Mouse (Mus musculus): ENCODE data around the gene Cyp2b10. TPM values are rescaled to one million over a fixed set of nuclear protein-coding genes. Genes with fewer than 3 reads are reported as not detected.
"Not testable (repeated sequence)": the region's sequence is repeated elsewhere in the genome, so short reads cannot be mapped to it uniquely, and the experiment has no call there.

The Cyp2b10 gene
- polyA plus RNA-seq, 1 experiment from 2014 or later, result not detected

DNA sequence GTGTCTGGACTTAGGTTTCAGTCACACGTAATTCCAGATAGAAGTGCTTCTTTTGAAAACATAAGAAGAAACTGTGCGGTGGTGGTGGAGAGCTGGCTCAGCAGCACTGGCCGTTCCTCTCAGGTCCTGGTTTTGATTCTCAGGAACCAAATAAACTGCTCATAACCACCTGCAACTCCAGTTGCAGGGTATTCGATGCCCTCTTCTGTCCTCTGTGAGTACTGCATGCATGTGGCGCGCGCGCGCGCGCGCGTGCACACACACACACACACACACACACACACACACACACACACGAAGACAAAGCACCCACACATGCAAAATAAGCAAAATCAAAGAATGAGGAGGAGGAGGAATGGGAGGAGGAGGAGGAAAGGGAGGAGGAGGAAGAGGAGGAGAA is 5.7 kb downstream of the Cyp2b10 start:
- H3K27ac ChIP-seq (ENCODE audit: low read depth, low read length), result no peak overlapping the region
- no peaks in the 10 kb centered on the region for H3K27me3 ChIP-seq (ENCODE audit: control insufficient read depth, insufficient read depth, low read length)
- no peak overlapping the region for H3K4me3 ChIP-seq (ENCODE audit: low read depth, low read length)
- no peaks in the 10 kb centered on the region for H3K36me3 ChIP-seq (ENCODE audit: control insufficient read depth, insufficient read depth, low read length)
- H3K4me1 ChIP-seq (ENCODE audit: control insufficient read depth, insufficient read depth, low read length), result no peaks in the 10 kb centered on the region
- no peaks in the 10 kb centered on the region for H3K9me3 ChIP-seq (ENCODE audit: control insufficient read depth, low read length)
- H3K4me2 ChIP-seq, result no peak overlapping the region
- no peak for ATAC-seq (ENCODE audit: low FRiP score)
- no peak overlapping the region for H3K9ac ChIP-seq (ENCODE audit: low read length)
- 41% methylated on average over 14 of the region's 14 CpGs for WGBS
- DNase-seq (ENCODE audit: low spot score, missing footprints), result no peak

DNA sequence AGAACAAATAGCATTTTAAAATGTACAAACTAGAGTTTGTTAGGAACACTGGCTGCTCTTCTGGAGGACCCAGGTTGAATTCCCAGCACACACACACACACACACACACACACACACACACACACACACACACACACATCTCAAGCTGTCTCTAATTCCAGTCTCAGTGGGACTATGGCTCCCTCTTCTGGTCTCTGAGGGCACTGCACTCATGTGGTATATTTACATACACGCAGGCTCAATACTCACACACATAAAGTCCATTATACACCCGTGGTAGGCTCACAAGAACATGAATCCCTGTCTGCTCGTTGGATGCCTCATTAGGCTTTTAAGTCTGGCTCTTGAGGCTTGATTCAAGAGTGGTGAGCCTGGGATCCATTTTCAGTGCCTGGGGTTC is 6.6 kb downstream of the Cyp2b10 start:
- 38% methylated on average over 3 of the region's 3 CpGs for WGBS
- no peak overlapping the region for H3K4me3 ChIP-seq (ENCODE audit: low read depth, low read length)
- no peak for ATAC-seq (ENCODE audit: low FRiP score)

DNA sequence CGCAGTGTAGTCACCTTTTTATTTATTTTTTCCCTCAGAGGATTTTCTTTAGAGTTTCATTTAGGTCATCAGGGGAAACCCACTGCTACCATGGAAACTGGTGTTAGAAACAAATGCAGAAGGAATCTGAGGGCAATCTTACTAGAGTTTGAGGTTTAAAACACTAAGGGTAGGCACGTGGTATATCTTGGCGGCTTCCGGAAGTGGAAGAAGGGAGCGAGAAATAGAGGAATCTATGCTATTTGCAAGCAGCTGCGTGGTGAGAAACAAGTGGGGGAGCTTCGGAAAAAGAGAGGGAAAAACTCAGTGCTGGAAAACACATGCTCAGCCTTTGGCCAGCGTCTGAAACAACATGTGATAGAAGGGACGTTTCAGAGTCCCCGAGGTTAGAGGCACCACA is 7.1 kb downstream of the Cyp2b10 start:
- Histone ChIP-seq H3K4me1 (ENCODE audit: control insufficient read depth, insufficient read depth, low read length) (no peaks in the 10 kb centered on the region), H3K9me3 (ENCODE audit: control insufficient read depth, low read length) (no peaks in the 10 kb centered on the region), H3K27ac (ENCODE audit: low read depth, low read length) (no peak overlapping the region), H3K9ac (ENCODE audit: low read length) (no peak overlapping the region), H3K27me3 (ENCODE audit: control insufficient read depth, insufficient read depth, low read length) (no peaks in the 10 kb centered on the region), H3K36me3 (ENCODE audit: control insufficient read depth, insufficient read depth, low read length) (no peaks in the 10 kb centered on the region), H3K4me3 (ENCODE audit: low read depth, low read length) (no peak overlapping the region), H3K4me2 (no peak overlapping the region)
- WGBS, result 72% methylated on average over 10 of the region's 10 CpGs
- ATAC-seq (ENCODE audit: low FRiP score) (no peak), DNase-seq (ENCODE audit: low spot score, missing footprints) (no peak)

More for the DNA sequence above, 6.6 kb downstream of the Cyp2b10 start:
- Histone ChIP-seq H3K4me2 (no peak overlapping the region), H3K36me3 (ENCODE audit: control insufficient read depth, insufficient read depth, low read length) (no peaks in the 10 kb centered on the region), H3K27me3 (ENCODE audit: control insufficient read depth, insufficient read depth, low read length) (no peaks in the 10 kb centered on the region), H3K9ac (ENCODE audit: low read length) (no peak overlapping the region), H3K9me3 (ENCODE audit: control insufficient read depth, low read length) (no peaks in the 10 kb centered on the region), H3K27ac (ENCODE audit: low read depth, low read length) (no peak overlapping the region), H3K4me1 (ENCODE audit: control insufficient read depth, insufficient read depth, low read length) (no peaks in the 10 kb centered on the region)
- DNase-seq (ENCODE audit: low spot score, missing footprints), result no peak

DNA sequence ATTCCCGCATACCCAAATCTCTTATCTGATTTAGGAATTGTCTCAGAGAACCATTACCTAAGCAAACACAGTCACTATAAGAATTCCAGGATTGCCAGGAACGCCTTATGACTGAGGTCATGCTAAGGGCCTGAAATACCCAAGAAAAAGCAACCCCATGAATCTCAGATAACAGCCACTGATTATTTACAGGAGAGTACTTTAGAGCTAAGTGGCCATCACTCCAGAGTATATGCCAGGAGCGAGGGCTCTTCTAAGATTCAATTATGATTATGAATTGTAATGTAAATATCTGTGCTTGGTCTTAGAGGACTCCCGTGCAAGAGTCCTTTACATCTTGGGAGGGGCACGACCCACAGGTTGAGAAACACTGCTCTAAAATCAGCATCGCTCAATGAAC is 10.0 kb downstream of the Cyp2b10 start:
- Histone ChIP-seq H3K9ac (ENCODE audit: low read length) (no peak overlapping the region), H3K36me3 (ENCODE audit: control insufficient read depth, insufficient read depth, low read length) (no peaks in the 10 kb centered on the region), H3K4me2 (no peak overlapping the region), H3K4me1 (ENCODE audit: control insufficient read depth, insufficient read depth, low read length) (no peaks in the 10 kb centered on the region), H3K27ac (ENCODE audit: low read depth, low read length) (no peak overlapping the region), H3K27me3 (ENCODE audit: control insufficient read depth, insufficient read depth, low read length) (no peaks in the 10 kb centered on the region), H3K9me3 (ENCODE audit: control insufficient read depth, low read length) (no peaks in the 10 kb centered on the region), H3K4me3 (ENCODE audit: low read depth, low read length) (no peak overlapping the region)
- ATAC-seq (ENCODE audit: low FRiP score), result no peak
- 72% methylated on average over 6 of the region's 6 CpGs for WGBS
- DNase-seq (ENCODE audit: low spot score, missing footprints), result no peak

DNA sequence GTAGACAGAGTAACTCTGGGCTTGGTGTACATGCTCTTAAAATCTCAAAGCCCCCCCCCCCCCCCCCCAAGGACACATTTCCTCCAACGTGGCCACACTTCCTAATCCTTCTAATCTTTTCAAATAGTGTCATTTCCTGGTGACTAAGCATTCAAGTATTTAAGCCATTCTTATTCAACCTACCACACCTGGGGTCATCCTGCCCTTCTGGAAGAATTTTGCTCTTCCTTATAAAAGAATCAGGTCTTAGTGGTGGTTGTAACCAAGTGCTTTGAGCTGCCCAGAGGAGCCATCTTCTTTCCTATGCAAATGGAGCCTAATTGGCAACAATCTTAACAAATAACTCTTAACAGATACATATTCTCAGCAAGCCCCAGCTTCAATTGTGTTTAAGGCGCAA is 12.6 kb downstream of the Cyp2b10 start:
- ATAC-seq (ENCODE audit: low FRiP score) (no peak), DNase-seq (ENCODE audit: low spot score, missing footprints) (no peak)
- no peaks in the 10 kb centered on the region for H3K36me3 ChIP-seq (ENCODE audit: control insufficient read depth, insufficient read depth, low read length)
- no peak overlapping the region for H3K27ac ChIP-seq (ENCODE audit: low read depth, low read length)
- no peaks in the 10 kb centered on the region for H3K4me1 ChIP-seq (ENCODE audit: control insufficient read depth, insufficient read depth, low read length)
- no peak overlapping the region for H3K4me3 ChIP-seq (ENCODE audit: low read depth, low read length)
- no peaks in the 10 kb centered on the region for H3K27me3 ChIP-seq (ENCODE audit: control insufficient read depth, insufficient read depth, low read length)
- no peak overlapping the region for H3K9ac ChIP-seq (ENCODE audit: low read length)
- no peaks in the 10 kb centered on the region for H3K9me3 ChIP-seq (ENCODE audit: control insufficient read depth, low read length)
- WGBS, result 63% methylated on average over 2 of the region's 2 CpGs
- no peak overlapping the region for H3K4me2 ChIP-seq

DNA sequence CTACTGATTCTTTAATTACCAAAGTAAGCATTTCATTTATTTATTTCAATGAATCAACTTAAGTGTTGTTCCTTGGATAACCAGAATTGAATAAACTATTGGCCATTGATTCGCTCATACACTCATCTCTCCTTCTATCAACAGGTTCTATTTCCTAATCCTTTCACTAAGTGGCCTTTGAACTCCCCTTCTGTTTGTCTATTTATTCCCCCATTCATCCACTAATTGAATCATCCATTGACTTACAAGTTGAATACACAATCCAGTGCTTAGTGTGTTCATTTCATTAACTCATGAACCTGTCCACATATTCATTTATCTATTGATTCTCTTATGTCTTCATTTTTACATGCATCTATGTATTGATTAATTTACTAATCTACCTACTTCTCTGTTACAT is 18.7 kb downstream of the Cyp2b10 start:
- H3K36me3 ChIP-seq (ENCODE audit: control insufficient read depth, insufficient read depth, low read length), result no peaks in the 10 kb centered on the region
- no peaks in the 10 kb centered on the region for H3K4me1 ChIP-seq (ENCODE audit: control insufficient read depth, insufficient read depth, low read length)
- DNase-seq (ENCODE audit: low spot score, missing footprints), result no peak
- no peak overlapping the region for H3K4me3 ChIP-seq (ENCODE audit: low read depth, low read length)
- H3K27me3 ChIP-seq (ENCODE audit: control insufficient read depth, insufficient read depth, low read length), result no peaks in the 10 kb centered on the region
- no peaks in the 10 kb centered on the region for H3K9me3 ChIP-seq (ENCODE audit: control insufficient read depth, low read length)
- no peak overlapping the region for H3K4me2 ChIP-seq
- 71% methylated on average over 1 of the region's 1 CpGs for WGBS
- no peak for ATAC-seq (ENCODE audit: low FRiP score)
- no peak overlapping the region for H3K27ac ChIP-seq (ENCODE audit: low read depth, low read length)
- no peak overlapping the region for H3K9ac ChIP-seq (ENCODE audit: low read length)

DNA sequence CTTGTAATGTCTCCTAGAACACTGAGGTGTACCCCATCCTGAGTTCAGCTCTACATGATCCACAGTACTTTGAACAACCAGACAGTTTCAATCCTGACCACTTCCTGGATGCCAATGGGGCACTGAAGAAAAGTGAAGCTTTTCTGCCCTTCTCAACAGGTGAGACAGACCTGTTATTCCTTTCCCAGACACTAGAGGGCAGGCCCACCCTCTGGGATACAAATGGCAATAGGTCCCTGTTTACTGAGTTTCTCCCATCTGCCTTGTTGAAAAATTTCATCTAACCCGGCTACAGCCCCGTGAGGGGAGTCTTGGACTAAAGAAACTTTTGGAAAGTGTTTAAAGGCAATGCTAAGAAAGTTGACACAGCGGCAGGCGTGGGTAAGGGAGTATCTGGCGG is 19.9 kb downstream of the Cyp2b10 start:
- H3K9me3 ChIP-seq (ENCODE audit: control insufficient read depth, low read length); H3K27me3 ChIP-seq (ENCODE audit: control insufficient read depth, insufficient read depth, low read length); ATAC-seq (ENCODE audit: low FRiP score); H3K4me2 ChIP-seq; H3K4me3 ChIP-seq (ENCODE audit: low read depth, low read length); H3K27ac ChIP-seq (ENCODE audit: low read depth, low read length); H3K9ac ChIP-seq (ENCODE audit: low read length); DNase-seq (ENCODE audit: low spot score, missing footprints); H3K36me3 ChIP-seq (ENCODE audit: control insufficient read depth, insufficient read depth, low read length); H3K4me1 ChIP-seq (ENCODE audit: control insufficient read depth, insufficient read depth, low read length): not testable (repeated sequence)
- 50% methylated on average over 5 of the region's 5 CpGs for WGBS

DNA sequence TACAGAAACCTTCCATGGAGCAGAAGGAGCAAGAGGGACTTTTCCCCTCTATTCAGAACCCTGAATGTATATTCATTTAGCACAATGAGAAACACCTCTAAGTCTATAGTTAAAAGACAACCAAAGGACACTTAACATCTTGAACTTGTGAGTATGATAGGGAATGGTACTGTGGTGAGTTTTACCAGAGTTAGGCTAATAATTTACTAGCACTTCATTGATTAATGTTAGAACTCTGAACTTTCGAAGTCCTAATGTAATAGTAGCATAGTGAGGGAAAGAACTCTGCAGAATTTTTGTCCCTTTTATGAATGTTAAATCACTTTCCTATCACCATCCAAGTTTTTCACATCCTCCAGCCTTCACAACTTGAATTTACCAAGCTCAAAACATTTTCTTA is 22.0 kb downstream of the Cyp2b10 start:
- Histone ChIP-seq H3K4me2 (no peak overlapping the region), H3K4me1 (ENCODE audit: control insufficient read depth, insufficient read depth, low read length) (no peaks in the 10 kb centered on the region), H3K27ac (ENCODE audit: low read depth, low read length) (no peak overlapping the region), H3K27me3 (ENCODE audit: control insufficient read depth, insufficient read depth, low read length) (no peaks in the 10 kb centered on the region), H3K9me3 (ENCODE audit: control insufficient read depth, low read length) (no peaks in the 10 kb centered on the region), H3K9ac (ENCODE audit: low read length) (no peak overlapping the region), H3K36me3 (ENCODE audit: control insufficient read depth, insufficient read depth, low read length) (no peaks in the 10 kb centered on the region), H3K4me3 (ENCODE audit: low read depth, low read length) (no peak overlapping the region)
- ATAC-seq (ENCODE audit: low FRiP score), result no peak
- no peak for DNase-seq (ENCODE audit: low spot score, missing footprints)
- 87% methylated on average over 1 of the region's 1 CpGs for WGBS

DNA sequence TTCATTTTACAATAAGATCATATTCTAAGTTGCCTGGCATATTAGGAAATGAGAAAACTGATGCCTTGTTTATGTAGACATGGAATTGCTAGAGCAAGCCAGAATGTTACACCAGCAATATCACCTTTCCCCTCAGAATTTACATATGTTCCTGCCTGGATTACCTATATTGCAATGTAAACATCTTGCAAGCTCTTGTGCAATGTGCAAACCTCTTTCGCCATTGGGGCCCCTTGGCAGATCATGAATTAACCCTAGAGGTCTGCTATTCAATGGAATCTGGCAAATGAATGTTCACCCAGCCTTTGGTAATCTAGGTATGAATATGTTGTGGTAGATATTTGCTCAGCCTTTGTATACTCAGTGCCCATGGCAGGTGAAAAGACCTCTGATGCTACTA is 47.9 kb downstream of the Cyp2b10 start:
- WGBS, result 79% methylated on average over 1 of the region's 1 CpGs
- H3K4me1 ChIP-seq (ENCODE audit: control insufficient read depth, insufficient read depth, low read length), result no peaks in the 10 kb centered on the region
- H3K4me3 ChIP-seq (ENCODE audit: low read depth, low read length), result no peak overlapping the region
- no peak for DNase-seq (ENCODE audit: low spot score, missing footprints)
- H3K4me2 ChIP-seq, result no peak overlapping the region
- H3K27ac ChIP-seq (ENCODE audit: low read depth, low read length), result no peak overlapping the region
- no peak overlapping the region for H3K9ac ChIP-seq (ENCODE audit: low read length)
- H3K36me3 ChIP-seq (ENCODE audit: control insufficient read depth, insufficient read depth, low read length), result no peaks in the 10 kb centered on the region
- no peak for ATAC-seq (ENCODE audit: low FRiP score)
- peaks cover 17% of the 10 kb centered on the region for H3K9me3 ChIP-seq (ENCODE audit: control insufficient read depth, low read length)
- H3K27me3 ChIP-seq (ENCODE audit: control insufficient read depth, insufficient read depth, low read length), result no peaks in the 10 kb centered on the region
